9 mouse cellular contexts compared by ENCODE assay signal in genomic region chr10:61423289-61423688, GRCm38 (mm10). TPM values are rescaled to one million over a fixed set of nuclear protein-coding genes. Genes with fewer than 3 reads are reported as not detected.
DNase-seq lines count a peak whose midpoint lies in the region; ATAC-seq and TF ChIP-seq lines count a peak whose summit lies in the region.
"Had no signal": no experiment of that assay in that cellular context is flagged by ENCODE, and none has a peak within 500 bp of the region (broad histone marks: within the 10 kb centered on the region; RNA-seq: fewer than 3 reads in every experiment).

No protein-coding gene starts in this region.

- no peak overlapping the region for H3K4me3 ChIP-seq in limb, embryonic 13.5 days
- H3K4me3 ChIP-seq in limb, embryonic 10.5 days = no peak overlapping the region
- no peak overlapping the region for H3K4me3 ChIP-seq in bone marrow, adult 2 months (replicated peaks; ENCODE audit: control insufficient read depth, low read depth, low read length)
- no peak overlapping the region for H3K4me3 ChIP-seq in hindbrain, embryonic 10.5 days
- H3K4me3 ChIP-seq: heart, embryonic 15.5 days had no signal

- H3K9me3 ChIP-seq in limb, embryonic 13.5 days = no peaks in the 10 kb centered on the region
- H3K9me3 ChIP-seq in limb, embryonic 10.5 days (replicated peaks) = no peaks in the 10 kb centered on the region
- H3K9me3 ChIP-seq in hindbrain, embryonic 10.5 days = no peaks in the 10 kb centered on the region
- H3K9me3 ChIP-seq: heart, embryonic 15.5 days had no signal

- 0 out of 2 replicates have a peak, but pooled peaks have one; percentile 6 for ATAC-seq in limb, embryonic 13.5 days (ENCODE audit: low FRiP score, low read depth)

- H3K27ac ChIP-seq in limb, embryonic 13.5 days = no peak overlapping the region
- no peak overlapping the region for H3K27ac ChIP-seq in limb, embryonic 10.5 days
- H3K27ac ChIP-seq in bone marrow, adult 2 months (ENCODE audit: control insufficient read depth, insufficient read depth, low read depth, low read length, poor library complexity) = no peak overlapping the region
- H3K27ac ChIP-seq in hindbrain, embryonic 10.5 days = no peak overlapping the region
- H3K27ac ChIP-seq: heart, embryonic 15.5 days had no signal

- no peak for DNase-seq in limb, embryonic 10.5 days (ENCODE audit: low spot score)
- DNase-seq in kidney, postnatal 36 days = peak; percentile 46 to 83
- DNase-seq in splenic B cell, adult 2 months (ENCODE audit: low read depth, low spot score) = peak; percentile 34
- DNase-seq in hindbrain, embryonic 10.5 days (ENCODE audit: low spot score) = no peak
- DNase-seq in cerebellum, adult 9-10 months = no peak
- no peak for DNase-seq in right cerebral cortex, postnatal 25 days

- no peak overlapping the region for H3K4me2 ChIP-seq in limb, embryonic 13.5 days (replicated peaks)
- H3K4me2 ChIP-seq: heart, embryonic 15.5 days had no signal

- TF ChIP-seq CTCF in bone marrow, adult 2 months (IDR thresholded peaks at IDR 0.05; ENCODE audit: control insufficient read depth, insufficient read depth, low read length) = peak; percentile 15; the same call in 1 of the 2 replicates

- H3K36me3 ChIP-seq in limb, embryonic 13.5 days = no peaks in the 10 kb centered on the region
- H3K36me3 ChIP-seq in limb, embryonic 10.5 days = no peaks in the 10 kb centered on the region
- H3K36me3 ChIP-seq in splenic B cell, adult 2 months (ENCODE audit: control insufficient read depth, insufficient read depth, low read length, poor library complexity, severe bottlenecking) = no peaks in the 10 kb centered on the region
- peaks cover 4% of the 10 kb centered on the region; the same call in 1 of the 2 replicates for H3K36me3 ChIP-seq in hindbrain, embryonic 10.5 days
- H3K36me3 ChIP-seq: heart, embryonic 15.5 days had no signal

- peaks cover 31% of the 10 kb centered on the region for H3K27me3 ChIP-seq in limb, embryonic 13.5 days
- H3K27me3 ChIP-seq in limb, embryonic 10.5 days (ENCODE audit: low read depth, poor library complexity, severe bottlenecking) = peaks cover 36% of the 10 kb centered on the region
- no peaks in the 10 kb centered on the region for H3K27me3 ChIP-seq in splenic B cell, adult 2 months (ENCODE audit: control insufficient read depth, insufficient read depth, low read length, poor library complexity, severe bottlenecking)
- H3K27me3 ChIP-seq in hindbrain, embryonic 10.5 days (ENCODE audit: insufficient read depth, poor library complexity, severe bottlenecking) = peaks cover 36% of the 10 kb centered on the region

- H3K9ac ChIP-seq in limb, embryonic 13.5 days = no peak overlapping the region
- H3K9ac ChIP-seq: heart, embryonic 15.5 days had no signal

- WGBS in limb, embryonic 13.5 days = 59% methylated on average over 10 of the region's 10 CpGs
- 71% methylated on average over 10 of the region's 10 CpGs for WGBS in limb, embryonic 10.5 days
- WGBS in bone marrow, adult 2 months = 63% methylated on average over 10 of the region's 10 CpGs
- 50% methylated on average over 10 of the region's 10 CpGs for WGBS in hindbrain, embryonic 10.5 days

- TF ChIP-seq POLR2A in bone marrow, adult 2 months (IDR thresholded peaks at IDR 0.05; ENCODE audit: borderline replicate concordance, control insufficient read depth, low read depth, low read length) = no peak

- peaks cover 15% of the 10 kb centered on the region for H3K4me1 ChIP-seq in limb, embryonic 13.5 days
- H3K4me1 ChIP-seq in limb, embryonic 10.5 days = peaks cover 23% of the 10 kb centered on the region
- H3K4me1 ChIP-seq in bone marrow, adult 2 months (ENCODE audit: control insufficient read depth, insufficient read depth, low read length) = no peaks in the 10 kb centered on the region
- peaks cover 29% of the 10 kb centered on the region for H3K4me1 ChIP-seq in hindbrain, embryonic 10.5 days (replicated peaks)

RNA-seq across cellular contexts. Expression of gene Nodal, which starts 5.5 kb away (rescaled TPM):
- polyA plus RNA-seq in limb, embryonic 13.5 days (2015; fragmentation: Nextera tagmentation; extraction: Ambion mirVana) = 0.19 and 0.20 TPM in 2 replicates
- 0.13 and 0.36 TPM in 2 replicates for polyA plus RNA-seq in limb, embryonic 10.5 days (2016; fragmentation: Nextera tagmentation; extraction: Ambion mirVana)
- 4.3 TPM in 1 of 2 replicates, not detected in the other for polyA plus RNA-seq in bone marrow, adult 2 months (2011; ENCODE audit: insufficient read depth, insufficient read length, low replicate concordance, missing spikeins)
- 0.12 and 0.24 TPM in 2 replicates for polyA plus RNA-seq in hindbrain, embryonic 10.5 days (2016; fragmentation: Nextera tagmentation; extraction: Ambion mirVana)

RNA-seq across cellular contexts. Expression of gene Eif4ebp2, which starts 29.2 kb away (rescaled TPM):
- polyA plus RNA-seq in limb, embryonic 13.5 days (2015; fragmentation: Nextera tagmentation; extraction: Ambion mirVana) = 70.6 and 72.2 TPM in 2 replicates
- polyA plus RNA-seq in limb, embryonic 10.5 days (2016; fragmentation: Nextera tagmentation; extraction: Ambion mirVana) = 83.2 and 85.7 TPM in 2 replicates
- 25.6 and 39.8 TPM in 2 replicates for polyA plus RNA-seq in bone marrow, adult 2 months (2011; ENCODE audit: insufficient read depth, insufficient read length, low replicate concordance, missing spikeins)
- 76.8 and 86.0 TPM in 2 replicates for polyA plus RNA-seq in hindbrain, embryonic 10.5 days (2016; fragmentation: Nextera tagmentation; extraction: Ambion mirVana)

RNA-seq across cellular contexts. Expression of gene Pald1, which starts 40.0 kb away (rescaled TPM):
- 20.2 and 24.1 TPM in 2 replicates for polyA plus RNA-seq in limb, embryonic 13.5 days (2015; fragmentation: Nextera tagmentation; extraction: Ambion mirVana)
- 26.2 and 28.1 TPM in 2 replicates for polyA plus RNA-seq in limb, embryonic 10.5 days (2016; fragmentation: Nextera tagmentation; extraction: Ambion mirVana)
- polyA plus RNA-seq in bone marrow, adult 2 months (2011; ENCODE audit: insufficient read depth, insufficient read length, low replicate concordance, missing spikeins) = 1.8 and 4.1 TPM in 2 replicates
- 35.7 and 40.3 TPM in 2 replicates for polyA plus RNA-seq in hindbrain, embryonic 10.5 days (2016; fragmentation: Nextera tagmentation; extraction: Ambion mirVana)

RNA-seq across cellular contexts. Expression of gene Lrrc20, which starts 52.3 kb away (rescaled TPM):
- polyA plus RNA-seq in limb, embryonic 13.5 days (2015; fragmentation: Nextera tagmentation; extraction: Ambion mirVana) = 11.5 and 11.7 TPM in 2 replicates
- polyA plus RNA-seq in limb, embryonic 10.5 days (2016; fragmentation: Nextera tagmentation; extraction: Ambion mirVana) = 10.9 and 11.4 TPM in 2 replicates
- 4.5 and 7.2 TPM in 2 replicates for polyA plus RNA-seq in bone marrow, adult 2 months (2011; ENCODE audit: insufficient read depth, insufficient read length, low replicate concordance, missing spikeins)
- polyA plus RNA-seq in hindbrain, embryonic 10.5 days (2016; fragmentation: Nextera tagmentation; extraction: Ambion mirVana) = 9.8 and 13.5 TPM in 2 replicates

Comparison
In these comparisons a context has a peak if more than half of its experiments do, and no peak if none do; other contexts are left out.
1. DNase-seq: peak in kidney, postnatal 36 days (2 of 2) and splenic B cell, adult 2 months (single experiment); none in limb, embryonic 10.5 days (single experiment), hindbrain, embryonic 10.5 days (single experiment), cerebellum, adult 9-10 months (single experiment) and right cerebral cortex, postnatal 25 days (single experiment).